Mouse (Mus musculus) ES-E14 (cell line): ENCODE measurements around the gene Ezh1. TPM values are rescaled to one million over a fixed set of nuclear protein-coding genes. Genes with fewer than 3 reads are reported as not detected.

Experiments
- DNase-seq: peaks from one replicate; pipeline ENCODE4 v3.0.0-alpha.2; 2013; ENCODE audit warnings: low read depth, low spot score
- H3K27ac ChIP-seq: 2 replicates; pipeline ENCODE4 v1.5.1; 2012; ENCODE audit warnings: low read depth, mild to moderate bottlenecking, low read length, moderate library complexity, mixed read lengths; ENCODE audit not compliant: poor library complexity, insufficient read depth, severe bottlenecking
- H3K36me3 ChIP-seq: 2 replicates; pipeline ENCODE4 v1.6.1; 2012; ENCODE audit warnings: mild to moderate bottlenecking, low read length, moderate library complexity, mixed read lengths; ENCODE audit not compliant: control insufficient read depth, poor library complexity, insufficient read depth, severe bottlenecking
- H3K4me1 ChIP-seq, 2 experiments: fragments of 150-350 bp in 1 of 2; sonication (generic) in 1 of 2; 2 replicates each; pipeline ENCODE4 v1.6.1; 2012; ENCODE audit warnings: low read length in 2 of 2, mild to moderate bottlenecking in 1 of 2, mixed read lengths in 1 of 2; ENCODE audit not compliant: control insufficient read depth in 2 of 2, insufficient read depth in 2 of 2, poor library complexity in 1 of 2
- H3K4me3 ChIP-seq, 2 experiments: fragments of 150-350 bp in 1 of 2; sonication (generic) in 1 of 2; 2 replicates each; pipeline ENCODE4 v1.5.1; 2012; ENCODE audit warnings: low read length in 2 of 2, low read depth in 1 of 2, mild to moderate bottlenecking in 1 of 2, mixed read lengths in 1 of 2; ENCODE audit not compliant: insufficient read depth in 1 of 2, poor library complexity in 1 of 2, severe bottlenecking in 1 of 2
- H3K9ac ChIP-seq: 2 replicates; pipeline ENCODE4 v1.6.1; 2012; ENCODE audit warnings: low read depth, mild to moderate bottlenecking, low read length, mixed read lengths; ENCODE audit not compliant: poor library complexity, insufficient read depth, severe bottlenecking
- H3K9me3 ChIP-seq: fragments of 150-350 bp; sonication (generic); 2 replicates; pipeline ENCODE4 v1.6.1; 2012; ENCODE audit warnings: low read depth, mild to moderate bottlenecking, low read length; ENCODE audit not compliant: control insufficient read depth, insufficient read depth
- CHD2 ChIP-seq: IDR thresholded peaks from 2 replicates; pipeline ENCODE4 v1.6.1; 2014; ENCODE audit warnings: mild to moderate bottlenecking, low read depth, low read length, inconsistent platforms
- HCFC1 ChIP-seq: IDR thresholded peaks from 2 replicates; pipeline ENCODE4 v1.6.1; 2012; ENCODE audit warnings: low read length, inconsistent platforms, borderline replicate concordance; ENCODE audit not compliant: insufficient read depth
- MAFK ChIP-seq: IDR thresholded peaks from 2 replicates; pipeline ENCODE4 v1.6.1; 2014; ENCODE audit warnings: mild to moderate bottlenecking, low read depth, low read length, inconsistent platforms; ENCODE audit not compliant: insufficient read depth
- ZC3H11A ChIP-seq: IDR thresholded peaks from 2 replicates; pipeline ENCODE4 v1.6.1; 2012; ENCODE audit warnings: low read depth, mild to moderate bottlenecking, inconsistent platforms, low read length, borderline replicate concordance
- ZNF384 ChIP-seq: IDR thresholded peaks from 2 replicates; pipeline ENCODE4 v1.6.1; 2012; ENCODE audit warnings: low read depth, low read length, inconsistent platforms
- in situ Hi-C, 2 experiments: fragments of 600-800 bp; cut with MboI; formaldehyde crosslinking; loops; one replicate each; pipeline ENCODE4 v1.15.1; 2025; ENCODE audit warnings: low sequenced_read_pairs in 2 of 2, inconsistent platforms in 1 of 2; ENCODE audit not compliant: unreplicated experiment in 2 of 2
- total RNA-seq: library from RNA; depleted of rRNA; stranded (reverse); fragments of 300-350 nt; gene quantifications from 2 replicates; pipeline ENCODE4 v1.2.3, GENCODE M21; 2012

Gene Ezh1
- total RNA-seq, 1 experiment: 18.3 TPM

GRCm38 (mm10) chr11:101169301-101170107 lies 56.8 kb downstream of the Ezh1 start:
- peaks cover 2% of the 10 kb centered on the region; the same call in 1 of the 2 replicates for H3K36me3 ChIP-seq
- H3K4me1 ChIP-seq: peaks cover 0 to 7% of the 10 kb centered on the region in 2 experiments; a peak in 1 of 4 replicates
- no peak overlapping the region for H3K27ac ChIP-seq
- in situ Hi-C loops: no loop called here
- H3K4me3 ChIP-seq: peak overlapping the region; percentile 78 to 96; a peak in 3 of 4 replicates
- DNase-seq: no peak
- TF ChIP-seq ZC3H11A (no peak), ZNF384 (no peak), CHD2 (no peak), HCFC1 (no peak), MAFK (no peak)
- no peaks in the 10 kb centered on the region for H3K9me3 ChIP-seq
- H3K9ac ChIP-seq: no peak overlapping the region

DNA sequence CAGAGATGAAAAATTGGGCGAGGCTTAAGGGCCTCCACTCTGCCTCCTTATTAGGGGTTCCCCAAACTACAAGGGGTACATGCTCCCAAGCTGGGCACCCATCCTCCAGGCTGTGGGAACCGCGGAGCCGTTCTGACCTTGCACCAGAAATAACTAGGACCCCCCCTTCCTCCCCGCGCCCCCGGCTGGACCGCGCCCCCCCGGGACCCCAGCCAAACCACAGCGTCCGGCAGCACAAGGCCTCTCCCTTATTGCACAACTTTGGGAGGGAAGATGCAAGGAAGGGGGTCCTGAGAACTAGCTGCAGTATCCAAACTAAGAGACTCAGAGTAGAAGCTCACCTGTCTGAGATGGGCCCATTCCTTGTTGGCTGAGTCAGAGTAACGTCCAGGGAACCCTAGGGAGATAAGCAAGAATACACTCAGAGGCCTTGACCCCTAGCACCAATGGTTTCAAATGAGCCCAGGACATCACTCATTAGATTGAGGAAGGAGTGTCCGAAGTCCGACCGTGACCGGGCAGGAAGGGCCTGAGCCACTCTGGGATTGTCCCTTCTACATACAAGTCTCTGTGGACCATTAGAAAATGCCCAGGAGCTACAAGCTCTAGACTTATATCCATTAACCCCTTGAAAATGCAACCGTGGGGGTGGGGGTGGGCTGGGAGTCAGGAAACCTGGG lies 57.8 kb downstream of the Ezh1 start:
- no peak overlapping the region for H3K27ac ChIP-seq
- H3K4me1 ChIP-seq: peaks cover 0 to 10% of the 10 kb centered on the region in 2 experiments; a peak in 2 of 4 replicates
- H3K36me3 ChIP-seq: peaks cover 2% of the 10 kb centered on the region; the same call in 1 of the 2 replicates
- no peak for TF ChIP-seq ZC3H11A
- no peak for TF ChIP-seq MAFK
- no peak for TF ChIP-seq CHD2
- H3K4me3 ChIP-seq: no peak overlapping the region
- in situ Hi-C loops: no loop called here
- no peak for DNase-seq
- no peaks in the 10 kb centered on the region for H3K9me3 ChIP-seq
- no peak overlapping the region for H3K9ac ChIP-seq

DNA sequence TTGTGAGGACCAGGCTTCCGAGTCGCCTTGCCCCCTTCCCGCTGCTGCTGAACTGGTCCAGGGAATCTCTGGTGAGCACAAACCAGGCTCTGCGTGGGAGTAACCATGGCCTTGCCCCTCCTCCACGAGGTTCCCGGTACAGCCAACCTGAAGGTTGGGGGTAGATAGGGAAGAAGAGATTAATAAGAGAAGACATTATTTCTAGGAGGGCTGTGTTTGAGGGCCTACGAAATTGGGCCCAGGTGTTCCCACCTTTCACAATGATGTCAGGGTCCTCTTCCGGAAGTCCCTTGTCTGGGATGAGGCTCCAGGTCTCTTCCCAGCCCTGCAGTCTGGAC lies 58.3 kb downstream of the Ezh1 start:
- Histone ChIP-seq H3K36me3 (peaks cover 2% of the 10 kb centered on the region; the same call in 1 of the 2 replicates), H3K27ac (no peak overlapping the region), H3K9ac (no peak overlapping the region), H3K4me3 (no peak overlapping the region), H3K9me3 (no peaks in the 10 kb centered on the region), H3K4me1 (peaks cover 0 to 11% of the 10 kb centered on the region in 2 experiments; a peak in 2 of 4 replicates)
- no peak for DNase-seq
- in situ Hi-C loops: no loop called here
- TF ChIP-seq HCFC1 (no peak), CHD2 (no peak), MAFK (no peak), ZC3H11A (no peak), ZNF384 (no peak)

DNA sequence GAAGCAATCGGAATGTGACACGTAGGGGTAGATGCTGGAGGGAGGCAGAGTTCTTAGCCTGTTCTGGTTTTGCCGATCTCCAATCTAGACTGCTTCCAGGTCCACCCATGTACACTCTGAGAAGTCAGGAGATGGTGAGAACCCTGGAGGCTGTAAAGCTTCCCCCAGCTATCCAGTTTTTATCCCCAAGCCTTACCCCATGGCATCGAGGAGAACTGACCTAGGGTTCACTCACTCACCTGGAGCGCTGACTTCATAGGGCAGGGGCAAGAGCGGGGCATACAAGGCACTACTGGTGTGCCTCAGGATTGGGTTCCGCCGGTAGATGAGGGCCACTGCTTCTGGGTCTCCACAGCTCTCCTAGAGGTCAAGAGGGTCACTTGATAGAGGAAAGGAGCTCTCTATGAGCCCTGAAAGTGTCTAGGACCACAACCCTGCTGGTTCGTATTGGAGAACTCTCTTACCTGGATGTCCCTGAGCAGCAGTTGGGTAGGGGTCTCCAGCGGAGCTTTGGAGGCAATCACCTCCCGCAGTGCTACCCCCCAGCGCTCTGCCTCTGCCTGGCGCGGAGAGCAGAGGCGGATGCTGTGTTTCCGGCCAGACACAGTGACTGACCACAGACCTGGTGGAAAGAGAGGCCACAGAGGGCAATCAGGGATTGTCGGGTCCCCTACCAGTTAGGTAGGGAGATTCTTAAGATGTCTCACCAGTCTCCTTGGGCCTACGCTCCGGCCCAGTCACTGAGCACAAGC lies 58.9 kb downstream of the Ezh1 start:
- in situ Hi-C loops: no loop called here

More for the DNA sequence above, 58.9 kb downstream of the Ezh1 start:
- no peaks in the 10 kb centered on the region for H3K9me3 ChIP-seq
- TF ChIP-seq ZC3H11A: no peak
- TF ChIP-seq ZNF384: no peak
- no peak for TF ChIP-seq HCFC1
- no peak for TF ChIP-seq CHD2
- no peak for TF ChIP-seq MAFK
- no peak overlapping the region for H3K27ac ChIP-seq
- DNase-seq: no peak
- H3K4me1 ChIP-seq: peaks cover 0 to 13% of the 10 kb centered on the region in 2 experiments; a peak in 2 of 4 replicates
- no peak overlapping the region for H3K4me3 ChIP-seq
- peaks cover 2% of the 10 kb centered on the region; the same call in 1 of the 2 replicates for H3K36me3 ChIP-seq
- H3K9ac ChIP-seq: no peak overlapping the region
